Mouse (Mus musculus) retina, embryonic 14.5 days (tissue): ENCODE data around the gene Rab44.
"Not testable (repeated sequence)": the region's sequence is repeated elsewhere in the genome, so short reads cannot be mapped to it uniquely, and the experiment has no call there.

Source experiments
- DNase-seq: peaks from one replicate; pipeline ENCODE4 v3.0.0-alpha.2; 2015; ENCODE audit warnings: low spot score

The Rab44 gene

DNA sequence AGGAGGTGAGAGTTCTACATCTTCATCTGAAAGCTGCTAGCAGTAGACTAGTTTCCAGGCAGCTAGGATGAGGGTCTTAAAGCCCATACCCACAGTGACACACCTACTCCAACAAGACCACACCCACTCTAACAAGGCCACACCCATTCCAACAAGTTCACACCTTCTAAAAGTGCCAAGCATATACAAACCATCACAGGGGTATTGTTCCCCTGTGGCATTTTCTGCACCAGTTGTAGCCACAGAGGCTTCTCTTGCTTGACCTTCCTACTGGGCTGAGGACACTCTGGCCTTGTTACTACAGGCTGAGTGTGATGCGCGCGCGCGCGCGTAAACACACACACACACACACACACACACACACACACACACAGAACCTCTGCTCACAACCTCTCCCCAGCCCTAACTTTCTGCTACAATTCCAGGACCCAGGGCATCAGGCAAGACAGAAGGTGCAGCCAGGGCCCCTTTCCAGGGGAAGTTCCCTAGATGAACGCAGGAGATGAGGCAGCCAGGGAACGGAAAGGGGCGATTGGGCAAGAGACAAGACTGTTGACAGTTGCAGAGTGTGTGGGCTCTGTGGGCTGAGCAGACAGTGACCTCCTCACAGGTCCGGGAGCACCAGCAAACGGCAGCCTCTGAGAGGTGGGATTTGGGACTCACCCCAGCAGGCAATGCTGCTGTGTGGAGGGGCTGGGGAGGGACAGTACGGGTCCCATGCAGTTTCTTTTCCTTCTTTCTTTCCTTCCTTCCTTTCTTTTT lies at the start of gene Rab44:
Rab44 (plus strand) TSS at position 555 of the 762 bp plus-strand sequence.
- no peak for DNase-seq

- no peak for DNase-seq
Measured at GRCm38 (mm10) chr17:29065245-29065940, 48.6 kb upstream of the Rab44 start.

- no peak for DNase-seq
Measured at GRCm38 (mm10) chr17:29065971-29066370, 48.0 kb upstream of the Rab44 start.

- not testable (repeated sequence) for DNase-seq
Measured at GRCm38 (mm10) chr17:29067416-29067815, 46.5 kb upstream of the Rab44 start.

- no peak for DNase-seq
Measured at GRCm38 (mm10) chr17:29067847-29068246, 46.1 kb upstream of the Rab44 start.

GRCm38 (mm10) chr17:29069063-29069462 lies 44.9 kb upstream of the Rab44 start:
- no peak for DNase-seq

DNA sequence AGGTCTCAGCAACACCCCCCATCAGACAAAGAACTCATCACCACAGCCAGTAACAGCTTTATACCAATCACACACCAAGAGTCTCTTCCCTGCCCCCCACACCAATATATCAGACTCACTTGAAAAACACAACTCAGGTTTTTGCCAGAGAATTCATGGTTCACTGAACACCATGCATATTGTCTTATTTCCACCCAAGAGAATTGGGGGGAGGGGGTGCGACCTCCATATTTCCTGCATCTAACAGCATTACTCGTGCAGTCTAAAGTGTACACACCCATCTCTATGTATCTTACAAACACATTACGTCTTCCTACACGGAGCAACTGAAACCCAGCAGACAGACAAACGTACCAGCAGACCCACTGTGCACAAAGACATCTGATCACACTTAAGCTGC lies 42.1 kb upstream of the Rab44 start:
- DNase-seq = no peak

GRCm38 (mm10) chr17:29072701-29073307 lies 41.1 kb upstream of the Rab44 start:
- DNase-seq = no peak

DNA sequence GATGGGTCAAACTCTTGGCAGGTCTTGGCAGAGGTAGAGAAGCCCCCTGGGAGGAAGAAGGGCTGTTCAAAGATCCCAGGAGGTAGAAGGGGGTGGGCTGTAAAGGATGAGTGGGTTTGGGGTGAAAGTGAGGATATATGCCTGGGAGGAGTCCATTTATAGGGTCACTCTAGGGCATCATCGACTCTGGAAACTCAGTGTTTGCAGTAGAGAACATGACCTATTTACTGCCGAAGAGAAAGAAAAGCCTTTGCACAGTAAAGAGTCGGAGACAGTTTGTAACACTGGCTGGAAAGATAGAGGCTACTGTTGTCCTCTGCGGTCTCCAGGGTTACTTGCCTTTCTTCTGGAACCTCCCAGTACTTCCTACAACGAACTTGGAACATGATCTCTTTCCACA lies 40.6 kb upstream of the Rab44 start:
- no peak for DNase-seq

DNA sequence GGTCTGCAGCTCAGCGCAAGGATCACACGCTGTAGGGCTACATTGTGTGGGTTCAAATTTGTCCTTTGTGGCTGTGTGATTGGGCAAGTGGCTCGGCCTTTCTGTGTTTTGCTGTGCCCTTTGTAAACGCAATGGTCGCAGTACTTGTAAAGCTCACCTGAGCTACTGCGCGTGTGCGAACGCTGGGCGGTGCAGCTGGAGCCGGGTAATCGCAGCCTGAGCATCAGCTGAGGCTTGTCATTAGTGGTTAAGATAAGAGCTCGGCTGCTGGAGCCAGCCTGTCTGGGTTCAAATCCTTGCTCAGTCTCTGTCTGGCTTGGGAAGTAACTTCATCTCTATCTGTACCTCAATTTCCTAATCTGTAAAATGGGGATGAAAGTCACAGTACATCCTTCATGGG lies 39.9 kb upstream of the Rab44 start:
- DNase-seq = no peak

GRCm38 (mm10) chr17:29076235-29076634 lies 37.7 kb upstream of the Rab44 start:
- no peak for DNase-seq

GRCm38 (mm10) chr17:29077786-29078509 lies 36.0 kb upstream of the Rab44 start:
- peak; percentile 45 for DNase-seq

GRCm38 (mm10) chr17:29078519-29079383 lies 35.2 kb upstream of the Rab44 start:
- peak; percentile 53 for DNase-seq

- peak; percentile 45 for DNase-seq
Measured at GRCm38 (mm10) chr17:29080758-29081617, 33.0 kb upstream of the Rab44 start.

GRCm38 (mm10) chr17:29081618-29082381 lies 32.1 kb upstream of the Rab44 start:
- peak; percentile 38 for DNase-seq

- no peak for DNase-seq
Measured at GRCm38 (mm10) chr17:29083586-29083985, 30.4 kb upstream of the Rab44 start.

DNA sequence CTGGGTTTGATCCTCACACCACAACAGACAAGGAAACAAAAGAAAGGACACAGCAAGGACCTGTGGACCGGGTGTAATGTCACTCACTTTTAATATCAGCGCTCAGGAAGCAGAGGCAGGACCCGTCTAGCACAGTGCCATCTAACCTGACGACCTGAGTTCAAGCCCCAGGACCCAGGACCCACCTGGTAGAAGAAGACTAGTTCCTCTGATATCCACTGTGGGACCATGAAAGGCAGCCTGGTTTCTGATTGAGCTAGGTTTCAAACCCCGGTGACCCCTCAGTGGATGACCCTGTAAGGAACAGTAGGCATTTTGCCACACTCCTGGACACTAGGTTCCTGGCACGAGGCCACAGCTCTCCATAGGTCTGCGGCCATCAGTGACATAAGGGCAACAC lies 29.3 kb upstream of the Rab44 start:
- no peak for DNase-seq

- no peak for DNase-seq
Measured at GRCm38 (mm10) chr17:29085266-29085665, 28.7 kb upstream of the Rab44 start.

GRCm38 (mm10) chr17:29086916-29087315 lies 27.0 kb upstream of the Rab44 start:
- DNase-seq = no peak

- no peak for DNase-seq
Measured at GRCm38 (mm10) chr17:29090776-29091175, 23.2 kb upstream of the Rab44 start, which contains the start of gene Cdkn1a. Cdkn1a (plus strand) TSS chr17:29090976.
